Mouse (Mus musculus) ES-E14 (cell line): ENCODE measurements around the gene Plekhh2. TPM values are rescaled to one million over a fixed set of nuclear protein-coding genes. Genes with fewer than 3 reads are reported as not detected.

ENCODE experiments used
- DNase-seq: peaks from one replicate; pipeline ENCODE4 v3.0.0-alpha.2; 2013; ENCODE audit warnings: low read depth, low spot score
- H3K27ac ChIP-seq: 2 replicates; pipeline ENCODE4 v1.5.1; 2012; ENCODE audit warnings: low read depth, mild to moderate bottlenecking, low read length, moderate library complexity, mixed read lengths; ENCODE audit not compliant: poor library complexity, insufficient read depth, severe bottlenecking
- H3K36me3 ChIP-seq: 2 replicates; pipeline ENCODE4 v1.6.1; 2012; ENCODE audit warnings: mild to moderate bottlenecking, low read length, moderate library complexity, mixed read lengths; ENCODE audit not compliant: control insufficient read depth, poor library complexity, insufficient read depth, severe bottlenecking
- H3K4me1 ChIP-seq, 2 experiments: fragments of 150-350 bp in 1 of 2; sonication (generic) in 1 of 2; 2 replicates each; pipeline ENCODE4 v1.6.1; 2012; ENCODE audit warnings: low read length in 2 of 2, mild to moderate bottlenecking in 1 of 2, mixed read lengths in 1 of 2; ENCODE audit not compliant: control insufficient read depth in 2 of 2, insufficient read depth in 2 of 2, poor library complexity in 1 of 2
- H3K4me3 ChIP-seq, 2 experiments: fragments of 150-350 bp in 1 of 2; sonication (generic) in 1 of 2; 2 replicates each; pipeline ENCODE4 v1.5.1; 2012; ENCODE audit warnings: low read length in 2 of 2, low read depth in 1 of 2, mild to moderate bottlenecking in 1 of 2, mixed read lengths in 1 of 2; ENCODE audit not compliant: insufficient read depth in 1 of 2, poor library complexity in 1 of 2, severe bottlenecking in 1 of 2
- H3K9ac ChIP-seq: 2 replicates; pipeline ENCODE4 v1.6.1; 2012; ENCODE audit warnings: low read depth, mild to moderate bottlenecking, low read length, mixed read lengths; ENCODE audit not compliant: poor library complexity, insufficient read depth, severe bottlenecking
- H3K9me3 ChIP-seq: fragments of 150-350 bp; sonication (generic); 2 replicates; pipeline ENCODE4 v1.6.1; 2012; ENCODE audit warnings: low read depth, mild to moderate bottlenecking, low read length; ENCODE audit not compliant: control insufficient read depth, insufficient read depth
- CHD2 ChIP-seq: IDR thresholded peaks from 2 replicates; pipeline ENCODE4 v1.6.1; 2014; ENCODE audit warnings: mild to moderate bottlenecking, low read depth, low read length, inconsistent platforms
- HCFC1 ChIP-seq: IDR thresholded peaks from 2 replicates; pipeline ENCODE4 v1.6.1; 2012; ENCODE audit warnings: low read length, inconsistent platforms, borderline replicate concordance; ENCODE audit not compliant: insufficient read depth
- MAFK ChIP-seq: IDR thresholded peaks from 2 replicates; pipeline ENCODE4 v1.6.1; 2014; ENCODE audit warnings: mild to moderate bottlenecking, low read depth, low read length, inconsistent platforms; ENCODE audit not compliant: insufficient read depth
- ZC3H11A ChIP-seq: IDR thresholded peaks from 2 replicates; pipeline ENCODE4 v1.6.1; 2012; ENCODE audit warnings: low read depth, mild to moderate bottlenecking, inconsistent platforms, low read length, borderline replicate concordance
- ZNF384 ChIP-seq: IDR thresholded peaks from 2 replicates; pipeline ENCODE4 v1.6.1; 2012; ENCODE audit warnings: low read depth, low read length, inconsistent platforms
- in situ Hi-C, 2 experiments: fragments of 600-800 bp; cut with MboI; formaldehyde crosslinking; loops; one replicate each; pipeline ENCODE4 v1.15.1; 2025; ENCODE audit warnings: low sequenced_read_pairs in 2 of 2, inconsistent platforms in 1 of 2; ENCODE audit not compliant: unreplicated experiment in 2 of 2
- total RNA-seq: library from RNA; depleted of rRNA; stranded (reverse); fragments of 300-350 nt; gene quantifications from 2 replicates; pipeline ENCODE4 v1.2.3, GENCODE M21; 2012

The Plekhh2 gene
- total RNA-seq, 1 experiment: 4.0 TPM

DNA sequence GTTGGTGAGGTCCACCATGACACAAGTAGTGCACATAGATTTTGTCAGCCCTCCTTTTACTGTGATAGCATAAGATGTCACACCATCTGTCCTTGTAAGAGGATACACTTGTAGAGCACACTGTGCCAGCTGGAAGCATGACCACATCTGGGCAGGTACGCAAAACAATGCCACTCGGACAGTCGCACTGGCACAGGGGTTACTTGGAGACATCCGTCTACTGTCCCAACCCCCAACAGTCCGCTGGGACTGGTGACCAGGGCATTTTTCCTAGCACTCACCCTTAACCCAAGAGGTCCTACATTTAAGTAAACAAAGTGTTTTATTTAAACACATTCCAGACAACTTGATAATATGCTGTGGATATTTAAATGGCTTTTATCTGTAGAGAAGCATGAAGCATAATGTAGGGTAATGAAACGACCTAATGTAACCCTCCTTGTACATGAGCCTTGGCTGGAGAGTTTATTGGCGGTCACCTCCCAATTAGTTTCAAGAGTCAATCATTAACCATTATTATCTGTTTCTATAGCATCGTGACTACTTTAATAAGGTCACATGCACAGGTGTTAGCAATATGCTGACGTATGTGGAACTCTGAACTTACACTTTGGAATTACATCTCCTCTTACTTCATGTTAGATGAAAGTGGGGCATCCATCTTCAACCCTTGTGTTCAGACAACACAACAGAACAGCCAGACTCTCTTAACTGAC is 138.8 kb downstream of the Plekhh2 start:
- no peak for TF ChIP-seq MAFK
- TF ChIP-seq ZNF384: no peak
- no peak for TF ChIP-seq ZC3H11A
- TF ChIP-seq CHD2: no peak
- TF ChIP-seq HCFC1: no peak
- Histone ChIP-seq H3K27ac (no peak overlapping the region), H3K4me3 (no peak overlapping the region), H3K9me3 (no peaks in the 10 kb centered on the region), H3K9ac (no peak overlapping the region), H3K4me1 (peaks cover 0 to 3% of the 10 kb centered on the region in 2 experiments; a peak in 1 of 4 replicates), H3K36me3 (no peaks in the 10 kb centered on the region)
- in situ Hi-C loops: no loop called here
- no peak for DNase-seq

DNA sequence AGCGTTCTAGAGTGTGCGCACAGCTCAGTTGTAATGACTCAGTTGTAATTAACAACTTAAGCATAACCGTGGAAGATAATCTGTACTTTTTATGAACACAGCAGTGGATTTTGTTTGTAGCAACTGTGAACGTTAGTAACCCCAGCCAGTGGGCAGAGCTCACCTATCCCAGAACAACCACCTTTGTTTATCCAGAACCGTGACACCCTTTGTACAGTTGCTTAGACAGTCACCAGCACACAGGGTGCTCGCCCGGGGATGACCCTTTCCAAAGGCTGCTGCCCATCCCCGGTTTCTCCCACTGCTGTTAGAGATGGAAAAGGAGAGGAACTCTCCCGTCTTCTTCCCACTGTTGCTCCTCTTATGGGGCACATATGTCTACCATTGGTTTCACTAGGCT is 141.8 kb downstream of the Plekhh2 start:
- no peak overlapping the region for H3K9ac ChIP-seq
- in situ Hi-C loops: no loop called here
- peaks cover 0 to 2% of the 10 kb centered on the region in 2 experiments; a peak in 1 of 4 replicates for H3K4me1 ChIP-seq
- H3K27ac ChIP-seq: no peak overlapping the region
- H3K9me3 ChIP-seq: no peaks in the 10 kb centered on the region
- no peaks in the 10 kb centered on the region for H3K36me3 ChIP-seq
- no peak overlapping the region for H3K4me3 ChIP-seq
- no peak for DNase-seq
- TF ChIP-seq ZNF384 (no peak), CHD2 (no peak), ZC3H11A (no peak), MAFK (no peak), HCFC1 (no peak)

DNA sequence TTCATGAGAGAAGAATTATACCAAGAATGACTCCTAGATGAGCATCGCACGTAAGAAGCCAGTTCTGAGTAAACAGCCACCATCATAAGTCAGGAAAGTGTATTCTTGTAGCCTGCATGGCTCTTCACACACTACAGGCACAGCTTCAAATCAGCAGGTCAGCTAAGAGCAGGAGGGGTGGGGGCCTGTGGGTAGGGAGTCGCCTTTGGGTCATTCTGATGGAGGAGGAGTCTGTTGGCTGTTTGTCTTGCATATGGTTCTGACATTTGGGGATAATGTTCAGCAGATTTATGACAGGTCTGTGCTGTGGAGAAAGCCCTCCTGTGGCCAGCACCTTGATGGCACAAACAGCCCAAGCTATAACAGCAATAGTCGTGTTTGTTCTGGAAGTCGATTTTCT is 144.5 kb downstream of the Plekhh2 start:
- H3K9ac ChIP-seq: no peak overlapping the region
- no peak overlapping the region for H3K4me3 ChIP-seq
- H3K27ac ChIP-seq: no peak overlapping the region
- in situ Hi-C loops: no loop called here
- no peak for DNase-seq
- H3K9me3 ChIP-seq: no peaks in the 10 kb centered on the region
- no peak for TF ChIP-seq ZC3H11A
- no peak for TF ChIP-seq MAFK
- no peak for TF ChIP-seq CHD2
- no peak for TF ChIP-seq HCFC1
- TF ChIP-seq ZNF384: no peak
- H3K36me3 ChIP-seq: no peaks in the 10 kb centered on the region
- peaks cover 0 to 2% of the 10 kb centered on the region in 2 experiments; a peak in 1 of 4 replicates for H3K4me1 ChIP-seq

DNA sequence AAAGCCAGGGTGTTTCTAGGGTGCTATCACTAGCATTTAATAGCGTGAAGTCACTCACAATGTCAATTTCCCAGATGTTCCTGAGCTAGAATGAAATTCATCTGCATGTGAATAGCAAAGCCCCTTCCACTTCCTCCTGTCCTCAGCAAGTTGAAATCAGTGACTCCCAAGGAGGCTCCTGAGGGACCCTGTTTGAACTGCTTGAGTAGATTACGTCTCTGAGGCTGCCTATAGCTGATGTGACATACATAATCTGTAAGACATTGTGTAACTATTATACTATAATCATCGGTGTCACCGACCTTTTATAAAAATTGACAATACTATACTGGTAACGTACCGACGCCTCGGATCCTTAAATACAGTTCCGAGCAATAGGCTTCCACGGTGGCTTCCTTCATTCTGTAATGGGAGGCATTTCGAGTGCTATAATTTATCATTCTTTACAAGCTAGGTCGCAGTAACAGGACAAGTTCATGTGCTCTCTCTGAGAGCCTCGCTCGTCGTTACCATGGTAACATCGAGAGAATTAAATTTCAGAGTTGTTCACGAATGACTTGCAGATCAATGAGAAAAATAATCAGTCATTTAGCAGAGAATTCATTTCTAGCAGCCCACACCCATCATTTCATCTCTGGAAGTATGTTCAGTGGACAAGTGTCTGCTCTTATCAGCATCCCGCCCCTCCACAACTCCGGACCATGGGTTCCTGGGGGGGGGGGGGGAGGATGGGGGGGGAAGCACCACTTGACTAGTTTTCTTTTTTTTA is 145.1 kb downstream of the Plekhh2 start:
- Histone ChIP-seq H3K4me1 (peaks cover 0 to 2% of the 10 kb centered on the region in 2 experiments; a peak in 1 of 4 replicates), H3K9ac (no peak overlapping the region), H3K27ac (no peak overlapping the region), H3K4me3 (no peak overlapping the region), H3K36me3 (no peaks in the 10 kb centered on the region), H3K9me3 (no peaks in the 10 kb centered on the region)
- no peak for TF ChIP-seq HCFC1
- no peak for TF ChIP-seq CHD2
- no peak for TF ChIP-seq MAFK
- TF ChIP-seq ZC3H11A: no peak
- no peak for TF ChIP-seq ZNF384
- DNase-seq: no peak
- in situ Hi-C loops: no loop called here
